Mouse (Mus musculus) embryonic facial prominence, embryonic 14.5 days (tissue): Measurements from ENCODE around the gene Hs3st3a1. TPM values are rescaled to one million over a fixed set of nuclear protein-coding genes. Genes with fewer than 3 reads are reported as not detected.
A peak's percentile ranks its signal among the peaks of the same experiment; 100 is the strongest.

Experiments used
- ATAC-seq: fragments of 200-750 bp; cut with Nextera tagmentation; 2 replicates; pipeline ENCODE4 v1.8.0; 2017; ENCODE audit warnings: low read depth, moderate number of reproducible peaks, moderate TSS enrichment
- DNase-seq: peaks from one replicate; pipeline ENCODE4 v3.0.0-alpha.2; 2015; ENCODE audit warnings: low spot score
- H3K27ac ChIP-seq: fragments of 300-500 bp; sonication (generic); replicated peaks from 2 replicates; pipeline ENCODE4 v1.5.1; 2014; ENCODE audit warnings: low read depth, mild to moderate bottlenecking, low read length, moderate library complexity
- H3K27me3 ChIP-seq: fragments of 300-500 bp; sonication (generic); replicated peaks from 2 replicates; pipeline ENCODE4 v1.6.1; 2014; ENCODE audit warnings: low read length; ENCODE audit not compliant: control insufficient read depth, insufficient read depth
- H3K36me3 ChIP-seq: fragments of 300-500 bp; sonication (generic); 2 replicates; pipeline ENCODE4 v1.6.1; 2014; ENCODE audit warnings: low read length, mixed read lengths; ENCODE audit not compliant: control insufficient read depth, insufficient read depth
- H3K4me1 ChIP-seq: fragments of 300-500 bp; sonication (generic); 2 replicates; pipeline ENCODE4 v1.6.1; 2014; ENCODE audit warnings: antibody characterized with exemption, low read length; ENCODE audit not compliant: control insufficient read depth, insufficient read depth
- H3K4me2 ChIP-seq: fragments of 300-500 bp; sonication (generic); 2 replicates; pipeline ENCODE4 v1.6.1; 2014; ENCODE audit warnings: low read depth, mild to moderate bottlenecking, low read length, moderate library complexity, mixed read lengths
- H3K4me3 ChIP-seq: fragments of 300-500 bp; sonication (generic); 2 replicates; pipeline ENCODE4 v1.5.1; 2014; ENCODE audit warnings: low read depth, mild to moderate bottlenecking, low read length
- H3K9ac ChIP-seq: fragments of 300-500 bp; sonication (generic); 2 replicates; pipeline ENCODE4 v1.6.1; 2014; ENCODE audit warnings: low read depth, mild to moderate bottlenecking, low read length, moderate library complexity, mixed read lengths
- H3K9me3 ChIP-seq: fragments of 300-500 bp; sonication (generic); 2 replicates; pipeline ENCODE4 v1.6.1; 2016; ENCODE audit warnings: low read length; ENCODE audit not compliant: control insufficient read depth
- WGBS: fragments of 180-500 bp; shearing (Covaris S2); extraction: QIAGEN DNeasy Blood & Tissue Kit; methylation state at CpG from one replicate; pipeline ENCODE4 v1.1.7; 2014; 5-methylcytosine and 5-hydroxymethylcytosine counted together
- polyA plus RNA-seq: library from polyadenylated mRNA; unstranded; fragments of >200 nt; fragmentation: Nextera tagmentation; extraction: Ambion mirVana; gene quantifications from 2 replicates; pipeline ENCODE4 v1.2.1, GENCODE M21; 2014

Hs3st3a1 gene
- polyA plus RNA-seq, 1 experiment from 2014 or later = 2.5 TPM

- Histone ChIP-seq H3K9me3 (peaks cover 7% of the 10 kb centered on the region; the same call in 1 of the 2 replicates), H3K4me2 (no peak overlapping the region), H3K27ac (no peak overlapping the region), H3K9ac (no peak overlapping the region), H3K36me3 (no peaks in the 10 kb centered on the region), H3K27me3 (no peaks in the 10 kb centered on the region), H3K4me3 (no peak overlapping the region), H3K4me1 (peaks cover 3% of the 10 kb centered on the region)
- 82% methylated on average over 5 of the region's 5 CpGs for WGBS
- DNase-seq = no peak
- ATAC-seq = no peak
Observed at GRCm38 (mm10) chr11:64500536-64501112, 65.5 kb downstream of the Hs3st3a1 start.

DNA sequence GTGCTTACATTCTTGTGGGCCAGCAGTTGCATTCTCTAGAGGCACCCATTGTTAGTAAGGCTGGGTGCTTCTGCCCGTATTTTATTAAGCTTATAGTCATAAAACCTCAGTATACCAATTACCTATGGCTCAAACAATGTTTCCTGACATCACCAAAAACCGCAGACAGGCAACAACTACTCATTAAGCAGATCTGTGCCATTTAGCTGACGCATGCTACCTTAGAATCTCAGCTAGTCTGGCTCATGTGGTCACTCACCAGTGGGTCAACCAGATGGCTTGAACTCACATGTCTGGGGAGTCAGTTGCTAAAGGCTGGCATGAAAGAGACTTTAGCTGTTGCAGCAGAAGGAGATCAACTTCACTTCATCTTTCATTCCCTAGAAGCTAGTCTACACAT, 67.9 kb downstream of the Hs3st3a1 start:
- H3K4me3 ChIP-seq = no peak overlapping the region
- peaks cover 7% of the 10 kb centered on the region; the same call in 1 of the 2 replicates for H3K9me3 ChIP-seq
- H3K27me3 ChIP-seq = no peaks in the 10 kb centered on the region
- no peak overlapping the region for H3K4me2 ChIP-seq
- H3K9ac ChIP-seq = no peak overlapping the region
- DNase-seq (no peak), ATAC-seq (no peak)
- no peaks in the 10 kb centered on the region for H3K36me3 ChIP-seq
- H3K27ac ChIP-seq = no peak overlapping the region
- WGBS = 83% methylated on average over 3 of the region's 3 CpGs
- H3K4me1 ChIP-seq = no peaks in the 10 kb centered on the region

GRCm38 (mm10) chr11:64505924-64506323, 70.8 kb downstream of the Hs3st3a1 start:
- Histone ChIP-seq H3K27ac (no peak overlapping the region), H3K36me3 (no peaks in the 10 kb centered on the region), H3K4me3 (no peak overlapping the region), H3K4me1 (0 out of 2 replicates have a peak, but pooled peaks cover 7% of the 10 kb centered on the region), H3K9ac (no peak overlapping the region), H3K9me3 (peaks cover 7% of the 10 kb centered on the region; the same call in 1 of the 2 replicates), H3K4me2 (no peak overlapping the region), H3K27me3 (no peaks in the 10 kb centered on the region)
- ATAC-seq (no peak), DNase-seq (no peak)
- WGBS = 73% methylated on average over 1 of the region's 1 CpGs

DNA sequence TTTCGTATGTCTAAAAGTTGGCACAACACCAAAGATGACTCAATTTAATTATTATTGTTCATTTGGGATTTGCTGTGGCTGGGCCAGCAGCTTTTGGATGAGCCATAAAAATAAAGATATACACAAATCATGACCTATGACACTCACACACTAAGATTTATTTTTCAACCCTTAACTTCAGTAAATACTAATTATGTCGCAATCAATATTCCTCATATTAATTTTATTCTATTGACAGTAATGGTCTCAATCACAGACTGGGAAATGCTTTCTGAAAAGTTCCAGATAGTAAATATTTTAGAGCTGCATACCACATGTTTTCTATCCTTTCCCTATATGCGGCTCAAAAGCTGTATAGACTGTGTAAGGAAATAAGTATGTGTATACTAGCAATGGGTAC, 71.9 kb downstream of the Hs3st3a1 start:
- WGBS = 76% methylated on average over 3 of the region's 3 CpGs
- H3K4me3 ChIP-seq = no peak overlapping the region
- H3K36me3 ChIP-seq = no peaks in the 10 kb centered on the region
- ATAC-seq (no peak), DNase-seq (peak; percentile 10)
- peaks cover 7% of the 10 kb centered on the region; the same call in 1 of the 2 replicates for H3K9me3 ChIP-seq
- no peak overlapping the region for H3K27ac ChIP-seq
- H3K4me1 ChIP-seq = 0 out of 2 replicates have a peak, but pooled peaks cover 9% of the 10 kb centered on the region
- no peak overlapping the region for H3K9ac ChIP-seq
- no peaks in the 10 kb centered on the region for H3K27me3 ChIP-seq
- H3K4me2 ChIP-seq = no peak overlapping the region

- Histone ChIP-seq H3K4me1 (0 out of 2 replicates have a peak, but pooled peaks cover 9% of the 10 kb centered on the region), H3K27me3 (no peaks in the 10 kb centered on the region), H3K4me2 (no peak overlapping the region), H3K9ac (no peak overlapping the region), H3K36me3 (no peaks in the 10 kb centered on the region), H3K4me3 (no peak overlapping the region), H3K9me3 (peaks cover 4% of the 10 kb centered on the region; the same call in 1 of the 2 replicates), H3K27ac (no peak overlapping the region)
- 93% methylated on average over 2 of the region's 2 CpGs for WGBS
- ATAC-seq = no peak
- no peak for DNase-seq
Observed at GRCm38 (mm10) chr11:64509106-64509505, 74.0 kb downstream of the Hs3st3a1 start.

DNA sequence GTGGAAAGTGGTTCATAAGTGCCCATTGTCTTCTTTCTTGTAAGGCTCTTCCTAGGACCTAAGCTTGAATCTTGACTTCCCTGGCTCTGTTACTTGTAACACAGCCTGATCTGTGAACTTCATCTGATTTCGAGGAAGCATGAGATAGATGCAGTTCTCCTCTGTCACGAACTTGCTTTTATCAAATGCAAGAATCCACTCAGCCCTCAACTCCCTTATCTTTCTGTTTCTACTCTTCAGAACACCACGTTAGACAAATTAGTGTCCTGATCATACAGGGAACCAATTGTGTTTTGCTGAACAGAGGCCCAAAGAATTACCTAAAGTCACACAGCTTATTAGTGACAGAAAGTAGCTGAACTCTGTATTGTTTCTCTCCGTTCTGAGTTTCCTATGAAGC, 77.2 kb downstream of the Hs3st3a1 start:
- H3K4me3 ChIP-seq = no peak overlapping the region

GRCm38 (mm10) chr11:64513419-64513818, 78.3 kb downstream of the Hs3st3a1 start:
- no peaks in the 10 kb centered on the region for H3K9me3 ChIP-seq
- no peak overlapping the region for H3K9ac ChIP-seq
- no peak for ATAC-seq
- 92% methylated on average over 5 of the region's 5 CpGs for WGBS
- H3K36me3 ChIP-seq = no peaks in the 10 kb centered on the region
- 0 out of 2 replicates have a peak, but pooled peaks cover 9% of the 10 kb centered on the region for H3K4me1 ChIP-seq
- no peak overlapping the region for H3K27ac ChIP-seq
- H3K4me3 ChIP-seq = no peak overlapping the region
- H3K4me2 ChIP-seq = no peak overlapping the region
- no peaks in the 10 kb centered on the region for H3K27me3 ChIP-seq
- no peak for DNase-seq

More for the DNA sequence above, 77.2 kb downstream of the Hs3st3a1 start:
- ATAC-seq (no peak), DNase-seq (no peak)
- H3K9me3 ChIP-seq = no peaks in the 10 kb centered on the region
- H3K4me2 ChIP-seq = no peak overlapping the region
- 0 out of 2 replicates have a peak, but pooled peaks cover 9% of the 10 kb centered on the region for H3K4me1 ChIP-seq
- 80% methylated on average over 4 of the region's 4 CpGs for WGBS
- no peak overlapping the region for H3K27ac ChIP-seq
- no peak overlapping the region for H3K9ac ChIP-seq
- H3K27me3 ChIP-seq = no peaks in the 10 kb centered on the region
- no peaks in the 10 kb centered on the region for H3K36me3 ChIP-seq

DNA sequence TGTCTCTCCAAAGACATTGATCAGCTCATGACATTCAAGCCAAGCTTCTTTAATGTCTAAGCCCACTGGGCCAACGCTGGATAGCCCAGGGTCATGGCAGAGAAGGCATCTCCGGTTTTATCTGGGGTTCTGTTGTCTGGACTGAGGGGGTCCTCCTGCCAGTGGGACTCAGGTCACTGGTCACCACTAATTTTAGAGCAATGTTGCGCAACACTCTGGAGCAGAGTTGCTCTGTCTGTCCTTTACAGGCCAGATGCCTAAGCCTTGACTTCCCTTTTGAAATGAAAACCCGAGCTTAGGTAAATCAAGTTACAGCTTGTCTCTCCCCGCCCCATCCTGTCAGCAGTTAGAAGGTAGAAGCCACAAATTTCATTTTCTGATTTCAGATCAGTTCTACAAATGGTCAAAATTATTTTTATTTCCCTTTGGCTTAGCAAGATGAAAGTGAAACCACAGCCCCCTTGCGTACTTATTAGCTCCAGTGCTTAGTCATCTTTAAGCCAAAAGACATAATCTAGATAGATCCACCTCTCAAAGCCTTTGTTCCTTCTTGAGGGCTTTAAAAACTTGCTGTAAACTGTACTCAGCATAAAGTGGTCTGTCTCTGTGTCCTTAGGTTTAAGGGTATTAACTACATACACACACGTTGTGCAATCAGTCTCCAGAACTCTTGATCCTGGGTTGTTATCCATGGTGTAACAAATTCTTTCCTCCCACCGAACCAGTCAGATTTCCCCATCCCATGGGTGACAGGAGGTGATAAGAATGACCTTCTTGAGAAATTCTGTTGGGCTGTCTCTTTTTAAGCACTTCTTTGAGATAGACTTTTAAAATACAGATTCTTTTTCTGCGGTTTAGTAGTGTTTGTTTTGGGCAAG, 81.8 kb downstream of the Hs3st3a1 start:
- no peak overlapping the region for H3K9ac ChIP-seq
- peak; percentile 13 for DNase-seq
- H3K36me3 ChIP-seq = no peaks in the 10 kb centered on the region
- H3K27me3 ChIP-seq = peaks cover 19% of the 10 kb centered on the region
- H3K4me3 ChIP-seq = no peak overlapping the region
- H3K4me2 ChIP-seq = no peak overlapping the region
- no peak overlapping the region for H3K27ac ChIP-seq
- ATAC-seq = no peak
- no peaks in the 10 kb centered on the region for H3K4me1 ChIP-seq
- WGBS = 71% methylated on average over 9 of the region's 9 CpGs
- no peaks in the 10 kb centered on the region for H3K9me3 ChIP-seq
